Mouse (Mus musculus) bone marrow macrophage, adult 2 months (primary cell): ENCODE measurements around the gene Fermt1.

Experiments
- CTCF ChIP-seq: IDR thresholded peaks from 2 replicates; pipeline ENCODE4 v1.5.1; 2012; ENCODE audit warnings: low read depth, mild to moderate bottlenecking, low read length, moderate library complexity
- POLR2A ChIP-seq: IDR thresholded peaks from 2 replicates; pipeline ENCODE4 v1.6.1; 2012; ENCODE audit warnings: mild to moderate bottlenecking, low read depth, low read length, borderline replicate concordance

DNA sequence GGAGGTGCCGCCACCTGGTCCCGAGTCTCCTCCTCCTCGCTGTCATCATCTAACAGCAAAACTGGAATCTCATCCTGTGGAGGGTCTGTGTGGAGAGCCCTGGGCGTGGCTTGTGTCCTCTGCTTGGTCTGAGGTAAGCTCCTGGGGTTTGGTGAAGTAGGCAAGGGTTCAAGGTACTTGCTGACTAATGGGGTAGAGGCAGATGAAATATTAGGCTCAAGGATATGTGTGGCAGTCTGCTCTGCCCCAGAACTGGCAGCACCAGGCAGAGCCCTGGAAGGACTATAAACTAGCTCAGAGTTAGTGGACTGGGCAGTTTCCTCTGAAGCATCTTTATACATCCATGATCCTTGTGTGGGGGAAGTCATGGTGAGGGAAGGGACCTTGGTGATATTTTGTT is 75.4 kb downstream of the Fermt1 start:
- TF ChIP-seq POLR2A: no peak
- no peak for TF ChIP-seq CTCF
